Mouse (Mus musculus) midbrain, embryonic 11.5 days (tissue): ENCODE measurements around the gene Apoa2. TPM values are rescaled to one million over a fixed set of nuclear protein-coding genes. Genes with fewer than 3 reads are reported as not detected.

Experiments
- ATAC-seq: fragments of 200-750 bp; cut with Nextera tagmentation; 2 replicates; pipeline ENCODE4 v1.8.0; 2017; ENCODE audit warnings: moderate TSS enrichment, moderate library complexity; ENCODE audit not compliant: low FRiP score
- DNase-seq: peaks from one replicate; pipeline ENCODE4 v3.0.0; 2015; ENCODE audit warnings: low spot score; ENCODE audit errors: missing footprints
- H3K27ac ChIP-seq: fragments of 300-500 bp; sonication (generic); 2 replicates; pipeline ENCODE4 v1.5.1; 2014; ENCODE audit warnings: low read depth, low read length
- H3K27me3 ChIP-seq: fragments of 300-500 bp; sonication (generic); 2 replicates; pipeline ENCODE4 v1.6.1; 2014; ENCODE audit warnings: mild to moderate bottlenecking, low read length, moderate library complexity, mixed read lengths; ENCODE audit not compliant: control insufficient read depth, insufficient read depth
- H3K36me3 ChIP-seq: fragments of 300-500 bp; sonication (generic); 2 replicates; pipeline ENCODE4 v1.6.1; 2014; ENCODE audit warnings: mild to moderate bottlenecking, low read length, moderate library complexity, mixed read lengths; ENCODE audit not compliant: control insufficient read depth, insufficient read depth
- H3K4me1 ChIP-seq: fragments of 300-500 bp; sonication (generic); 2 replicates; pipeline ENCODE4 v1.6.1; 2014; ENCODE audit warnings: low read length; ENCODE audit not compliant: control insufficient read depth, insufficient read depth
- H3K4me2 ChIP-seq: fragments of 300-500 bp; sonication (generic); 2 replicates; pipeline ENCODE4 v1.6.1; 2014; ENCODE audit warnings: mild to moderate bottlenecking, moderate library complexity
- H3K4me3 ChIP-seq: fragments of 300-500 bp; sonication (generic); 2 replicates; pipeline ENCODE4 v1.5.1; 2014; ENCODE audit warnings: low read depth, low read length
- H3K9ac ChIP-seq: fragments of 300-500 bp; sonication (generic); 2 replicates; pipeline ENCODE4 v1.6.1; 2014; ENCODE audit warnings: low read length
- H3K9me3 ChIP-seq: fragments of 300-500 bp; sonication (generic); 2 replicates; pipeline ENCODE4 v1.6.1; 2016; ENCODE audit warnings: low read length; ENCODE audit not compliant: control insufficient read depth
- WGBS: fragments of 180-500 bp; shearing (Covaris S2); extraction: QIAGEN DNeasy Blood & Tissue Kit; methylation state at CpG from one replicate; pipeline ENCODE4 v1.1.7; 2014; 5-methylcytosine and 5-hydroxymethylcytosine counted together
- polyA plus RNA-seq: library from polyadenylated mRNA; unstranded; fragments of >200 nt; fragmentation: Nextera tagmentation; extraction: Ambion mirVana; gene quantifications from 2 replicates; pipeline ENCODE4 v1.2.1, GENCODE M21; 2014

Apoa2 gene
- polyA plus RNA-seq, 1 experiment from 2014 or later = 3.7 TPM

DNA sequence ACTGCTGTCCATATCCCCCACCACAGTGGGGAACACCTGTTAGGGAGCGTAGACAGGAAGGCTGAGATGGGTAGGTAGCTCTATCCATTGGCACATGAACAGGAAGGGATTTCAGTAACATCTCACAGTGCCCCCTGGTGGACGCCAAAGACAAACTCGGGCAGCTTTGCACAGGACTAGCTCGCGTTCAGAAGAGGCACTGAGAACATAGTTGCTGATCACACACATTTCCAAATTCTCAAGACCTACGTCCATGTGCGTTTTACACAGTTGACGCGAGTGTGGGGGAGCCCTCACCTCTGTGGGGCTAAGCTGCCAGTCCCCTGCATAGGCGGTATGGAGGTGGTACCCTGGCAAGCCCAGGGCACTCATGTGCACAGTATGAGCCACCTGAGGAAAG is 4.0 kb upstream of the Apoa2 start:
- ATAC-seq = peak; percentile 31
- Histone ChIP-seq H3K4me1 (peaks cover 11% of the 10 kb centered on the region), H3K9ac (no peak overlapping the region), H3K4me2 (peak overlapping the region; percentile 85), H3K27me3 (no peaks in the 10 kb centered on the region), H3K27ac (no peak overlapping the region), H3K4me3 (peak overlapping the region; percentile 46; the same call in 1 of the 2 replicates), H3K36me3 (peaks cover 5% of the 10 kb centered on the region; the same call in 1 of the 2 replicates), H3K9me3 (no peaks in the 10 kb centered on the region)
- WGBS = 10% methylated on average over 10 of the region's 10 CpGs
- peak; percentile 94 for DNase-seq

- Histone ChIP-seq H3K4me3 (peak overlapping the region; percentile 46), H3K9me3 (no peaks in the 10 kb centered on the region), H3K27me3 (no peaks in the 10 kb centered on the region), H3K27ac (no peak overlapping the region), H3K9ac (peak overlapping the region; percentile 53), H3K36me3 (peaks cover 5% of the 10 kb centered on the region; the same call in 1 of the 2 replicates), H3K4me2 (peak overlapping the region; percentile 85), H3K4me1 (peaks cover 11% of the 10 kb centered on the region)
- ATAC-seq = peak; percentile 8; the same call in 1 of the 2 replicates
- 8% methylated on average over 22 of the region's 22 CpGs for WGBS
- DNase-seq = peak; percentile 88
These were observed 3.3 kb upstream of the Apoa2 start for GRCm38 (mm10) chr1:171221281-171222193.

- H3K4me3 ChIP-seq = peak within 1 kb of the TSS; percentile 46
- peaks cover 5% of the 10 kb centered on the region; the same call in 1 of the 2 replicates for H3K36me3 ChIP-seq
- peaks cover 11% of the 10 kb centered on the region for H3K4me1 ChIP-seq
- ATAC-seq = peak; percentile 97
- H3K27me3 ChIP-seq = no peaks in the 10 kb centered on the region
- peak within 1 kb of the TSS; percentile 53 for H3K9ac ChIP-seq
- peak within 1 kb of the TSS; percentile 85 for H3K4me2 ChIP-seq
- H3K9me3 ChIP-seq = no peaks in the 10 kb centered on the region
- DNase-seq = peak; percentile 98
- 4% methylated on average over 28 of the region's 28 CpGs for WGBS
- H3K27ac ChIP-seq = peak within 1 kb of the TSS; percentile 49
These were observed 2.4 kb upstream of the Apoa2 start, which contains the start of gene Tomm40l for GRCm38 (mm10) chr1:171222238-171223155. Gene Tomm40l, minus strand, starts transcription at chr1:171222514.

- peak overlapping the region; percentile 85; the same call in 1 of the 2 replicates for H3K4me2 ChIP-seq
These were observed 1.7 kb upstream of the Apoa2 start for GRCm38 (mm10) chr1:171223168-171223567.

GRCm38 (mm10) chr1:171223796-171224195 is 1.1 kb upstream of the Apoa2 start:
- 84% methylated on average over 2 of the region's 2 CpGs for WGBS
- Histone ChIP-seq H3K4me3 (no peak overlapping the region), H3K4me2 (no peak overlapping the region), H3K4me1 (peaks cover 11% of the 10 kb centered on the region), H3K27me3 (no peaks in the 10 kb centered on the region), H3K9me3 (no peaks in the 10 kb centered on the region), H3K36me3 (0 out of 2 replicates have a peak, but pooled peaks cover 3% of the 10 kb centered on the region), H3K27ac (no peak overlapping the region), H3K9ac (no peak overlapping the region)
- DNase-seq = no peak
- no peak for ATAC-seq

More at GRCm38 (mm10) chr1:171223168-171223567, 1.7 kb upstream of the Apoa2 start:
- H3K4me1 ChIP-seq = peaks cover 11% of the 10 kb centered on the region
- 89% methylated on average over 6 of the region's 6 CpGs for WGBS
- no peak overlapping the region for H3K9ac ChIP-seq
- ATAC-seq = no peak
- no peak for DNase-seq
- H3K9me3 ChIP-seq = no peaks in the 10 kb centered on the region
- H3K27me3 ChIP-seq = no peaks in the 10 kb centered on the region
- no peak overlapping the region for H3K27ac ChIP-seq
- 0 out of 2 replicates have a peak overlapping the region, but pooled peaks have one; percentile 46 for H3K4me3 ChIP-seq
- peaks cover 5% of the 10 kb centered on the region; the same call in 1 of the 2 replicates for H3K36me3 ChIP-seq

DNA sequence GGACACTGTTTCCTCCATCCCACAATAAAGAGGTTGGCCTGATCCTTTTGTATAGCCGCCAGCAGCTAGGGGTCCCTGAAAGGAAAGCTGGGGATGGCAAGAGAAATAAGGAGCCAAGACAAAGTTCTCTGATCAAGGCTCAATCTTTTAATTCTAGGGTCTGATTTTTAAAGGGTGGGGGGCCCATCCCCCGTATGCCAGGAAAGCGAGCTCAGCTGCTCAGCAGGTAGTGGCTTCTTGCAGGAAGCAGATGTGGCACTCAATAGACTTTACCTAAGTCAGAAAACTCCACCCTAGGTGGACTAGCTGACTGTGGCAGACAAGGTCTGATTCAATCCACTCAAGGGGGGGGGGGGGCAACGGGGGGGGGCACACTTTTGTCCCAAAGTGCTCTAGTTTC is 1.9 kb downstream of the Apoa2 start:
- DNase-seq (no peak), ATAC-seq (no peak)
- no peak overlapping the region for H3K9ac ChIP-seq
- no peak overlapping the region for H3K27ac ChIP-seq
- 58% methylated on average over 3 of the region's 4 CpGs for WGBS
- H3K4me2 ChIP-seq = no peak overlapping the region
- no peaks in the 10 kb centered on the region for H3K27me3 ChIP-seq
- no peaks in the 10 kb centered on the region for H3K9me3 ChIP-seq
- H3K4me3 ChIP-seq = no peak overlapping the region
- no peaks in the 10 kb centered on the region for H3K36me3 ChIP-seq
- H3K4me1 ChIP-seq = peaks cover 10% of the 10 kb centered on the region

- DNase-seq (no peak), ATAC-seq (no peak)
- Histone ChIP-seq H3K27me3 (no peaks in the 10 kb centered on the region), H3K9ac (no peak overlapping the region), H3K4me1 (peaks cover 9% of the 10 kb centered on the region), H3K36me3 (no peaks in the 10 kb centered on the region), H3K4me3 (no peak overlapping the region), H3K27ac (no peak overlapping the region), H3K9me3 (no peaks in the 10 kb centered on the region), H3K4me2 (no peak overlapping the region)
- 87% methylated on average over 1 of the region's 1 CpGs for WGBS
These were observed 3.0 kb downstream of the Apoa2 start for GRCm38 (mm10) chr1:171227879-171228278.

GRCm38 (mm10) chr1:171229750-171230149 is 4.9 kb downstream of the Apoa2 start:
- WGBS = 29% methylated on average over 6 of the region's 6 CpGs

More at GRCm38 (mm10) chr1:171229750-171230149, 4.9 kb downstream of the Apoa2 start:
- no peaks in the 10 kb centered on the region for H3K9me3 ChIP-seq
- H3K36me3 ChIP-seq = peaks cover 4% of the 10 kb centered on the region
- H3K4me1 ChIP-seq = peaks cover 9% of the 10 kb centered on the region
- H3K27ac ChIP-seq = no peak overlapping the region
- DNase-seq (no peak), ATAC-seq (no peak)
- no peaks in the 10 kb centered on the region for H3K27me3 ChIP-seq
- no peak overlapping the region for H3K4me3 ChIP-seq
- H3K4me2 ChIP-seq = no peak overlapping the region
- no peak overlapping the region for H3K9ac ChIP-seq
